Mouse (Mus musculus): Measurements from ENCODE around the gene Kif2c. TPM values are rescaled to one million over a fixed set of nuclear protein-coding genes. Genes with fewer than 3 reads are reported as not detected.

Gene Kif2c
- polyA plus RNA-seq, 1 experiment from 2014 or later, result 48.7 TPM

DNA sequence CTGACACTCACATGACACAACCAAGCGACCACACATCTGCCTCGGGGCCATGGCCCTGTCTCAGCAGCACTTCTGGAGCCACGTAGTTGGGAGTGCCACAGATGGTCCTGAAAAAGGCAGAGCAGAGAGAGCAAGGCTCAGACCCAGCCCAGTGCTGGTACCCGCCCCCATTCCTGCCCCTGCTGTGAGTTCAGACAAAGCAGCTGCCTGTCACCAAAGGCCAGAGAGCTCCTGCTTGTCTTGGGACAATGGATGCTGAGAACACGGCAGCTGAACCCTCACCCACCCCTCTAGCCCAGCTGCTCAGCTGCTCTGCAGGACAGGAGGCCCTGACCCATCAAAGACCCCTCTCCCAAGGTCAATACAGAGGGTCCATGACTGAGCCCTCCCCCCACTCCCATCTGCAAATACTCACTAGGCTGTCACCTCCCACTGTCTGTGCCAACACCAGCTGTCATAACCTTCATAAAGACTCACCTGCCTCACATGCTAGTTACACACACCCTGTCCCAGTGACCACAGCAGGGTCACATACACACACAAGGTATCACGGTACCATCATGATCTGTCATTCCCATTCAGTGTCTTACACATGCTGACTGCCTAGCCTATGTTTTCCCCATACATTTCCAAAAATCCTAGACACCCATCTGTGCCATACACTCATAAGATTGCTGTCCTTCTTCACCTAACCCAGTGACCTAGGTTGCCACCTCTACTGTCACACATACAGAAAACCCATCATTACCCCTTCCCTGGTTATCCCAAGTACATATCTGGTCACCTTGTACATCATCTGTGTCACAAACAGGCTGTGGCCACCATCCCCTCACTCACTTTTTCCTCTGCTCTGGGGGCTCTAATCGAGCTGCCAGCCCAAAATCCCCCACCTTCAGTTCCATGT lies 50.3 kb downstream of the Kif2c start:
- no peak for ATAC-seq
- H3K9me3 ChIP-seq, result no peaks in the 10 kb centered on the region
- H3K4me3 ChIP-seq (replicated peaks), result peak overlapping the region; percentile 81
- H3K4me1 ChIP-seq (replicated peaks), result peaks cover 20% of the 10 kb centered on the region
- peaks cover 9% of the 10 kb centered on the region; the same call in 1 of the 2 replicates for H3K36me3 ChIP-seq
- H3K27me3 ChIP-seq (replicated peaks), result peaks cover 10% of the 10 kb centered on the region; the same call in 1 of the 2 replicates
- H3K9ac ChIP-seq, result 0 out of 2 replicates have a peak overlapping the region, but pooled peaks have one; percentile 85
- peak overlapping the region; percentile 96 for H3K4me2 ChIP-seq (replicated peaks)
- H3K27ac ChIP-seq, result no peak overlapping the region
- WGBS, result 56% methylated on average over 7 of the region's 7 CpGs

DNA sequence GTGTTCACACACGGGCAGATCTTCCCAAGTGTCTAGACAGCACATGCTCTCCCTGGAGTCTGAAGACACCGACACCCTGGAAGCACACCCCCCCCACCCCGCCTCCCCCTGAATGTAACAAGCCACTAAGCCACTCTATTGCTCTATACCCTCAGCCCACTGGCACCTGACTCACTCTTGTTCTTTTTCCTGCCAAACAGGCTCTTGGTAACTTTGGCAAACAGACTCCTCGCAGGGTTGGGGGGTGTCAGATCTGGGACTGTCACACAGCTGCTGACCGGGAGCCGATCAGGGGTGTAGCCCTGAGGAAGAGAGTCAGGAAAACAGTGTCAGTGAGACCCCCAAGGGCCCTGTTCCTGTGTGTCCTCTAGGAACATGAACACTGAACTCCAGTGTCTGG lies 51.2 kb downstream of the Kif2c start:
- peaks cover 9% of the 10 kb centered on the region; the same call in 1 of the 2 replicates for H3K36me3 ChIP-seq
- peaks cover 25% of the 10 kb centered on the region for H3K4me1 ChIP-seq (replicated peaks)
- H3K4me2 ChIP-seq (replicated peaks), result no peak overlapping the region
- ATAC-seq, result no peak
- H3K9ac ChIP-seq, result no peak overlapping the region
- no peak overlapping the region for H3K4me3 ChIP-seq (replicated peaks)
- peaks cover 10% of the 10 kb centered on the region; the same call in 1 of the 2 replicates for H3K27me3 ChIP-seq (replicated peaks)
- WGBS, result 80% methylated on average over 6 of the region's 6 CpGs
- H3K9me3 ChIP-seq, result no peaks in the 10 kb centered on the region
- no peak overlapping the region for H3K27ac ChIP-seq

DNA sequence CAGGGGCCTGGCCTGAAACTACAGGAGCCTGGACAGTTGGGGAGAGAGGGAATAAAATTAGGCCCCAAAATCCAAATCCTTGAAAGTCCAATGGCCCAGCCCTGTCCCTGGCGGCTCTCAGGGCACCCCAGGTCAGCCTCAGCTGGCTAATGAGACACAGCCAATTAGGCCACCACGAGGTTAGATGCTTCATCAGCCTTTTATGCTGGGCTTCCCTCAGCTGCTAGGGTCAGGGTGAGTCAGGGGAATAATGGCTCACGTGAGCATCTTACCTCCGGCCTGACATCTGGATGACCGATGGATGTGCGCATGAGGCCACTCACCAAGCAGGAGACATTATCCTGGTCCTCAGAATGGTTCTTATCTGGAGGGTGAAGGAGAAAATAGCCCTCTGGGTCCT lies 51.6 kb downstream of the Kif2c start:
- Histone ChIP-seq H3K36me3 (peaks cover 9% of the 10 kb centered on the region; the same call in 1 of the 2 replicates), H3K9me3 (no peaks in the 10 kb centered on the region), H3K27ac (no peak overlapping the region), H3K9ac (no peak overlapping the region), H3K4me1 (replicated peaks) (peaks cover 29% of the 10 kb centered on the region), H3K27me3 (replicated peaks) (peaks cover 10% of the 10 kb centered on the region; the same call in 1 of the 2 replicates), H3K4me2 (replicated peaks) (no peak overlapping the region), H3K4me3 (replicated peaks) (no peak overlapping the region)
- 80% methylated on average over 6 of the region's 6 CpGs for WGBS
- ATAC-seq, result no peak

DNA sequence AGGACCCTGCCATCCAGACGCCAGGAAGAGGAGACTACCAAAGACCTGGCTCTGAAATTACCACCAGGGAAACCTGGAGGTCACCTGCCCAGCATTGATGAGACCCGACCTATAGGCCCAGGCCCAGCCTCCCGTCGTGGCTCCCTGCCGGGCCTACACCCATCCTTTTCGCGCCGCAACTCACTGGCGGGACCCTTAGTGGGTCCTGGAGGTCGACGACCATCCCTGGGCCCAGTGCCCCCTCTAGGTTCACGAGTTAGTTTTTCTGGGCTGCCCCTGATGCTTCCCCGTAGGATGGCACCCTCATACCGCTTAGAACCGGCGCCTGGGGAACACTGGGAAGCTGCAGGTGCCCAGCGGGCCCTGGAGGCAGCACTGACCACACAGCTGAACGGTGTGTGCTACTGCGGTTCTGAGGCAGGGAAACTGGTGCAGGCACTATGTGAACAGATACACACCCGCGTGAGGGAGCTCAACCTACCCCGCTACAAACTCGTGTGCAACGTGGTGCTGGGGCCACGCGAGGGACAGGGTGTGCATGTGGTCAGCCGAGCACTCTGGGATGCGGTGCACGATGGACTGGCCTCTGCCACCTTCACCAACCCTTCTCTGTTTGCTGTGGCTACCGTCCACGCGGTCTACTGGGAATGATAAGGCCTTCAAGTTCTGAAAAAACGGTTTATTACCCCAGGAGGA lies 54.3 kb downstream of the Kif2c start:
- WGBS, result 88% methylated on average over 33 of the region's 33 CpGs
- no peak for ATAC-seq

DNA sequence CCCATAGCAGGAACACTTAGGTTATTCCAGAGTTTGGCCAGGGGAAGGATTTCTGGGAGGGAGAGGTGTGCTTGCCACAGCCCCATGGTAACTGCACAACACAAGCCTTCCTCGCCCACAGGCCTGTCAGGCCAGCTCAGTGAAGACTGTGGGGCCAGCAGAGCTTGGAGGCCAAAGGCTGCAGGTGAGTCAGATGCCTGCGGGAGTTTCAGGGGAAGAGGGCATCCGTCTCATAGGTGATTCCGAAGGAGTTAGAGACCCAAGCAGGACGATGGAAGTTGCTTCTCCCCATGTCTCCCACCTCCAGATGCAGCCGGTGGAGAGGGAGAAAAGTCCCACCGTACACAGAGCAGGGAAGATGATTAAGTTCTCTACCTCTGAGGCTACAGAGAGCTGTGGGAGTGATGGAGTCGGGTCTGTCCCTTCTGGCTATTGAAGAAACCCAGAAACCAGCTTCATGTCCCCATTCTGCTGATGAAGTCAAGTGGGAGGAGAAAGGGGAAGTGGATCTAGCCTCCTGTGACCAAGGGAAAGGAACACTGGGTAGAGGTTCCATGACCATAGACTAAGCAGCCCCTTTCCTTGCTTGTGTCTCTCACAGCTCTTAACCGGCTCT lies 55.7 kb downstream of the Kif2c start, which contains the start of gene Tctex1d4:
TSS of gene Tctex1d4 (plus strand) at position 120 of the 616 bp plus-strand sequence.
- Histone ChIP-seq H3K4me1 (replicated peaks) (peaks cover 28% of the 10 kb centered on the region), H3K27ac (peak within 1 kb of the TSS; percentile 89), H3K4me3 (replicated peaks) (no peak within 1 kb of the TSS), H3K27me3 (replicated peaks) (peaks cover 1% of the 10 kb centered on the region; the same call in 1 of the 2 replicates), H3K9me3 (no peaks in the 10 kb centered on the region), H3K4me2 (replicated peaks) (peak within 1 kb of the TSS; percentile 44; the same call in 1 of the 2 replicates), H3K9ac (peak within 1 kb of the TSS; percentile 46; the same call in 1 of the 2 replicates), H3K36me3 (peaks cover 9% of the 10 kb centered on the region; the same call in 1 of the 2 replicates)
- 83% methylated on average over 9 of the region's 9 CpGs for WGBS
- no peak for ATAC-seq

More for the DNA sequence above, 54.3 kb downstream of the Kif2c start:
- H3K27me3 ChIP-seq (replicated peaks), result peaks cover 10% of the 10 kb centered on the region; the same call in 1 of the 2 replicates
- no peak overlapping the region for H3K9ac ChIP-seq
- H3K9me3 ChIP-seq, result no peaks in the 10 kb centered on the region
- H3K4me1 ChIP-seq (replicated peaks), result peaks cover 34% of the 10 kb centered on the region
- no peak overlapping the region for H3K4me2 ChIP-seq (replicated peaks)
- H3K27ac ChIP-seq, result no peak overlapping the region
- H3K36me3 ChIP-seq, result peaks cover 9% of the 10 kb centered on the region; the same call in 1 of the 2 replicates
- no peak overlapping the region for H3K4me3 ChIP-seq (replicated peaks)

DNA sequence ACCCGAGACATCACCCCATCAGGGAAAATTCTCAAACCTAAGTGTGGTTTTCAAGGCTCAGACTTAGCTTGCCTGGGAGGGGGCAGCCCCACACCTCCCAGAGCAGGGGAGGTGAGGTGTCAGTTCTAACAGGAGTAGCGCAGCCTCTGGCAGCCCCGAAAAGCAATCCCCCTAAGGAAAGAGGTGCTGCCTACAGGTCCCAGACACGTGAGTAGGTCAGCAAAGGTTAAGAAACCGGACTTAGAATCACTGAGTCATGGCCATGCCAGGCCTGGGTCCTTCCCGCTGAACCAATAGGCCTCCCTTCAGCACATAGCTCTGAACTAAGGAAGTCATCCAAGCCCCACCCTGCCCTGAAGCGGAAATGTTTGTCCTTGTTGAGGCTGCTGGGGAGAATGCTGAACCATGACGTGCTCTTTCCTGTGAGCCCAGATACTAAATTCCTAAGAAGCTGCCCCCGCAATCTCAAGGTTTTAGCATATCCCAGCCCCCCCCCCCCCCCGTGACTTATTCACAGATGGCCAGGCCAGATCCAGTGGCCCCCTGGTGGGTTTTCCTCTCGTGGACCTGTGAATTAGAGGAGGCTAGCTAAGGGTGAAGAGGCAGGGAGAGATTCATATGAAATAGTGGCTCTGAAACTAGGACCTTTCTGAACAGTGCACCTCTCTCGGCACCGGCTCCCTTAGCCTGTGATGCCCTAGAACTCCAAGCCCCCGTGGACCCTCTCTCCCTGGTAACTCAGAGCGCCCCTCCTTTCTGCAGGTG lies 56.3 kb downstream of the Kif2c start:
- H3K4me2 ChIP-seq (replicated peaks), result peak overlapping the region; percentile 44; the same call in 1 of the 2 replicates
- peak; percentile 77 for ATAC-seq
- H3K9ac ChIP-seq, result peak overlapping the region; percentile 46; the same call in 1 of the 2 replicates
- H3K9me3 ChIP-seq, result no peaks in the 10 kb centered on the region
- peaks cover 9% of the 10 kb centered on the region; the same call in 1 of the 2 replicates for H3K36me3 ChIP-seq
- H3K4me3 ChIP-seq (replicated peaks), result no peak overlapping the region
- no peaks in the 10 kb centered on the region for H3K27me3 ChIP-seq (replicated peaks)
- WGBS, result 42% methylated on average over 15 of the region's 15 CpGs
- H3K4me1 ChIP-seq (replicated peaks), result peaks cover 30% of the 10 kb centered on the region
- H3K27ac ChIP-seq, result peak overlapping the region; percentile 89

DNA sequence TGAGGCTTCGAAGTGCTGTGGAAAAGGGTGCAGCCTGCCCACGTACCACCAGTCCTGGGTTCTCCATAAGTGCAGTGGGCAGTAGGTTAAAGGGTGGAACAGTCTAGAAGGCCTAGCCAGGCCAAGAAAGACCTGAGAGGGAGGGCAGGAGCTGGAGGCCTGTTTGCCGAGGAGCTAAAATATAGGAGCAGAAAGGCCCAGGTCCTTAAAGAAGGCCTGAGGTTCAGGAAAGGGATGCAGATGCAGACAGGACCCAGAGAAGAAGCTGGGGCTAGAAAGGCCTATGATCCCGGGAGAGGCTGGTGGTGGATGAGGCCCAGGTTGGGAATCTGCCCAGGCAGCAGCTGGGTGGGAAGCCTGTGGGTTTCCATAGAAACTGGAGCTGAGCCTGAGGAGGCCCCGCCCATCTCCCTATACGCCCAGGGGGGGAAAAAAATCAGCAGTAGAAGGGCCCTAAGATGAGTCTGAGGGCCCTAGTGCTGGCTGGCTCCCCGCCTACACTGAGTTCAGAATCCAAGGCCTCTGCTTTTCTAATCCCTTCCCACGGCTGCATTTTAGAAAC lies 57.0 kb downstream of the Kif2c start, which contains the start of gene Btbd19:
TSS of gene Btbd19 (minus strand) at position 378 of the 562 bp plus-strand sequence.
- peak within 1 kb of the TSS; percentile 44 for H3K4me2 ChIP-seq (replicated peaks)
- no peaks in the 10 kb centered on the region for H3K27me3 ChIP-seq (replicated peaks)
- H3K9ac ChIP-seq, result peak within 1 kb of the TSS; percentile 46
- no peaks in the 10 kb centered on the region for H3K9me3 ChIP-seq
- ATAC-seq, result peak; percentile 66
- H3K36me3 ChIP-seq, result peaks cover 9% of the 10 kb centered on the region; the same call in 1 of the 2 replicates
- peaks cover 32% of the 10 kb centered on the region for H3K4me1 ChIP-seq (replicated peaks)
- H3K4me3 ChIP-seq (replicated peaks), result no peak within 1 kb of the TSS
- 28% methylated on average over 8 of the region's 8 CpGs for WGBS
- peak within 1 kb of the TSS; percentile 89 for H3K27ac ChIP-seq

DNA sequence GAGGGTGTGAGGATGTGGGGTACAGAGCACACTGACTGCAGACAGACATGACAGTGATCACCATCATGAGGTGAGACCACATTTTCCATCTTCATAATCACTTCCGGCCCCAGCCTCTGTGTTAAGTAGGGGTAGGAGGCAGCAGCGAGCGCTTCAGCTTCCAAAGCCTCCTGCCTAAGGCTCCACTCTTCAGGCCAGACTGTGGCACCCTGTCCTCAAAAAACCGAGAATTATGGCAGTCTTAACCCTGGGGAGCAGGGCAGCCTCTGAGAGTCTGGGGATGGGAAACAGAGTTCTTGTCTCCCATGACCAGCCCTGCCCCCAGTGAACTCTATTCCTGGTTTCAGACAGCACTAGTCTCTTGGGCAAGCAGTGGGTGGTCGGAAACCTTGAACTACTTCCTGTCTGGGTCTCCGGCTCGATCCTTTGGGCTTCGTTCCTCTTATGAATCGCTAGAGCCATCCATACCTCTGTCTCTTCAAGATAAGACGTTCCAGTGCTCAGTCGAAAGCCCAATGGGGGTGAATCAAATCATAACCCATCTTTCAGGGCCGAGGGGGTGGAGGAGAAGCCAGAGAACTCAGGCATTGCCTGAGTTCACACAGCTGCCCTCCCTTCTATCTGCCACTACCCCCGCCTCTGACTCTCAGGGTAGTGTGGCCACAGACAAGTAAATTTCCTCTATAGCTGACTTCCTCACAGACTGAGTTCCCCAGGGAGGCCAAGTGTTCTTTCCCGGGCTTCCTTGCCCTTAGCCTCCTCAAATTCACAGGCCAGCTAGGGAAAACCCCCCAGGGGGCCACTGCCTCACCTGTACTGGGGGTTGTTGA lies 57.7 kb downstream of the Kif2c start:
- peak overlapping the region; percentile 44 for H3K4me2 ChIP-seq (replicated peaks)
- peaks cover 6% of the 10 kb centered on the region; the same call in 1 of the 2 replicates for H3K36me3 ChIP-seq
- H3K4me3 ChIP-seq (replicated peaks), result no peak overlapping the region
- H3K4me1 ChIP-seq (replicated peaks), result peaks cover 32% of the 10 kb centered on the region
- H3K9ac ChIP-seq, result peak overlapping the region; percentile 46
- ATAC-seq, result no peak
- 52% methylated on average over 14 of the region's 14 CpGs for WGBS
- H3K27me3 ChIP-seq (replicated peaks), result no peaks in the 10 kb centered on the region
- peak overlapping the region; percentile 89 for H3K27ac ChIP-seq
- no peaks in the 10 kb centered on the region for H3K9me3 ChIP-seq

DNA sequence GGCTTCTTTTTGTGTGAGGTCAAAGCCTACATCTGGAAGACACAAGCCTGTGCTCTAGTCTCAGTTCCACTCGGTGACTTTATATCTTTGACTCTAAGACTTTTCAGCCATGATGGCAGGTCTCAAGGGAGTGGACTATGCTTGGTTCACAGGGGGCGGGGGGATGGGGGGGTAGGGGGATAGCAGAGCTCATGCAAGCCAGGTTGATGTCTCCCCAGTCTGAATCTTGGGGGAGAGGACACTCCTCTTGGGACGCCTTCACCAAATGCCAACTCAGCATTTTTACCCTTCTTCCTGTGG lies 58.3 kb downstream of the Kif2c start:
- peaks cover 5% of the 10 kb centered on the region; the same call in 1 of the 2 replicates for H3K36me3 ChIP-seq
- no peak overlapping the region for H3K9ac ChIP-seq
- H3K9me3 ChIP-seq, result no peaks in the 10 kb centered on the region
- H3K4me3 ChIP-seq (replicated peaks), result no peak overlapping the region
- ATAC-seq, result no peak
- H3K4me1 ChIP-seq (replicated peaks), result peaks cover 32% of the 10 kb centered on the region
- no peaks in the 10 kb centered on the region for H3K27me3 ChIP-seq (replicated peaks)
- 0 out of 2 replicates have a peak overlapping the region, but pooled peaks have one; percentile 44 for H3K4me2 ChIP-seq (replicated peaks)
- peak overlapping the region; percentile 89; the same call in 1 of the 2 replicates for H3K27ac ChIP-seq
- WGBS, result 85% methylated on average over 3 of the region's 3 CpGs

DNA sequence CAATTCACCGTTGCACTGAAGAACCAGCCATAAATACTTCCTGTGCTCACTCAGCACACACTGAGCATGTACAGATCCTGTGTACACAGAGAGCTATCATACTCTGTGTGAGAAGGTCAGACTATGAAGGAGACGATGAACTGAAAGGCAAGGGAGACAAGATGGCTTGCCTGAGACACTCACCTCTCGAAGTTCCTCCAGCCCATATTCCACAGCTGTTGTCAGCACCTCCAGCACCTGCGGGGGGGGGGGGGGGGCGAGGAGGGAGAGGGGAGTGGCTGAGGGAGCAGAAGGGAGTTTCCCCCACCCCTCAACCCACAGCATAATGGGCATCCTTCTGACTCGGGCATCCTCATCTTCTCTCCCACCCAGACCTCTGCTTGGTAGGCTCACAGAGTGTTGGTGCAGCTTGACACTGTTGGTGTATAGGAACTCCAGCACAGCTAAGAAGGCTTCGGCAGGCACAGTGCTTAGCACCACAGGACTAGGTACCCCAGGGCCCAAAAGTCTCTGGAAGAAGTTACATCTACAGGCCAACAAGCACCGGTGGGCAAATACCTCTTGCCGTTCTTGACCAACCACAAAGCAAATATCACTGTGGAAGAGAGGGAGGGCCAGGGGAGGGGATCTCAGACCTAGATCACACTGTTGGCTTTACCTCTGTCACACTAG lies 58.8 kb downstream of the Kif2c start:
- H3K36me3 ChIP-seq, result peaks cover under 1% of the 10 kb centered on the region; the same call in 1 of the 2 replicates
- no peaks in the 10 kb centered on the region for H3K9me3 ChIP-seq
- WGBS, result 63% methylated on average over 8 of the region's 9 CpGs
- H3K27me3 ChIP-seq (replicated peaks), result no peaks in the 10 kb centered on the region
- H3K4me2 ChIP-seq (replicated peaks), result no peak overlapping the region
- no peak overlapping the region for H3K27ac ChIP-seq
- H3K4me1 ChIP-seq (replicated peaks), result peaks cover 32% of the 10 kb centered on the region
- H3K4me3 ChIP-seq (replicated peaks), result no peak overlapping the region
- ATAC-seq, result no peak
- no peak overlapping the region for H3K9ac ChIP-seq

Data from intestine, embryonic 15.5 days (tissue).